Mouse (Mus musculus) right cerebral cortex, adult 18-20 months (tissue): ENCODE data around the gene Lipt1.

ENCODE experiments used
- DNase-seq: peaks from one replicate; pipeline ENCODE4 v3.0.0; 2022; ENCODE audit warnings: mixed read lengths

Lipt1 gene

GRCm38 (mm10) chr1:37900288-37900687, 28.8 kb downstream of the Lipt1 start:
- no peak for DNase-seq

GRCm38 (mm10) chr1:37903178-37903577, 31.6 kb downstream of the Lipt1 start:
- DNase-seq, result no peak

GRCm38 (mm10) chr1:37912751-37913150, 41.2 kb downstream of the Lipt1 start:
- DNase-seq, result no peak

GRCm38 (mm10) chr1:37916393-37916792, 44.9 kb downstream of the Lipt1 start, which contains the start of gene Lyg2:
Lyg2 (minus strand) TSS chr1:37916493.
- no peak for DNase-seq

GRCm38 (mm10) chr1:37917666-37918065, 46.1 kb downstream of the Lipt1 start:
- no peak for DNase-seq

- no peak for DNase-seq
Observed at GRCm38 (mm10) chr1:37918096-37918495, 46.6 kb downstream of the Lipt1 start.

GRCm38 (mm10) chr1:37922536-37922935, 51.0 kb downstream of the Lipt1 start:
- no peak for DNase-seq
